Mouse (Mus musculus) heart, embryonic 12.5 days (tissue): ENCODE measurements at regions not wholly inside any gene's neighbourhood (a gene's known extent, or its start where the extent isn't known, plus 50 kb on each side); places are given as distances from the start of the nearest gene placed in this dataset.
"Not testable (repeated sequence)": the region's sequence is repeated elsewhere in the genome, so short reads cannot be mapped to it uniquely, and the experiment has no call there.

Experiments used
- ATAC-seq: fragments of 200-750 bp; cut with Nextera tagmentation; 2 replicates; pipeline ENCODE4 v1.8.0; 2017; ENCODE audit warnings: moderate TSS enrichment, moderate library complexity; ENCODE audit not compliant: insufficient number of reproducible peaks, low FRiP score
- H3K27ac ChIP-seq: fragments of 300-500 bp; sonication (generic); 2 replicates; pipeline ENCODE4 v1.5.1; 2016; ENCODE audit warnings: mild to moderate bottlenecking, moderate library complexity; ENCODE audit not compliant: poor library complexity, severe bottlenecking
- H3K27me3 ChIP-seq: fragments of 300-500 bp; sonication (generic); replicated peaks from 2 replicates; pipeline ENCODE4 v1.6.1; 2016; ENCODE audit warnings: mild to moderate bottlenecking, moderate library complexity
- H3K36me3 ChIP-seq: fragments of 300-500 bp; sonication (generic); 2 replicates; pipeline ENCODE4 v1.6.1; 2016; ENCODE audit warnings: mild to moderate bottlenecking, moderate library complexity
- H3K4me1 ChIP-seq: fragments of 300-500 bp; sonication (generic); replicated peaks from 2 replicates; pipeline ENCODE4 v1.6.1; 2016; ENCODE audit warnings: mild to moderate bottlenecking
- H3K4me2 ChIP-seq: fragments of 300-500 bp; sonication (generic); 2 replicates; pipeline ENCODE4 v1.6.1; 2016; ENCODE audit warnings: mild to moderate bottlenecking, moderate library complexity
- H3K4me3 ChIP-seq: fragments of 300-500 bp; sonication (generic); 2 replicates; pipeline ENCODE4 v1.5.1; 2016; ENCODE audit warnings: mild to moderate bottlenecking
- H3K9ac ChIP-seq: fragments of 300-500 bp; sonication (generic); 2 replicates; pipeline ENCODE4 v1.6.1; 2016; ENCODE audit warnings: mild to moderate bottlenecking, moderate library complexity
- H3K9me3 ChIP-seq: fragments of 300-500 bp; sonication (generic); replicated peaks from 2 replicates; pipeline ENCODE4 v1.6.1; 2016; ENCODE audit warnings: mild to moderate bottlenecking, moderate library complexity
- WGBS: fragments of 180-500 bp; shearing (Covaris S2); methylation state at CpG from one replicate; pipeline ENCODE4 v1.1.7; 2016; 5-methylcytosine and 5-hydroxymethylcytosine counted together

DNA sequence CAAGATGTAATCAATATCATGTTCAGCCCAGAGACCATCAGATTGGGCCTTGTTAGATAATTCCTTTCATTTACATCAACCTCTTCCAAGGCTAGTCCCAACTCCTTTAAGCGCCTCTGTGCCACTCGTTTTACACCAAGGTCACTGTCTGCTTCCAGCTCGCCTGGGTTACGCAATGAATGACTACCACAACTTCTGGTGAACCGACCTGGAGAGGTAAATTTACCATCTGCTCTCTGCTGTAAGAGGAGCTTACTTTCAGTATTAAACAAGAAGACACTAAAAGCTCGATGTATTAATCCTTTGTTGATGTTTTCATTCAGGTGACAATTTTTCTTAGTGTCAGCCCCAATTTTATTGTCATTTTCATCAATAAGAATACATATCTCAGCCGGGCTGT is 51.7 kb upstream of the Fam174b start:
- ATAC-seq, result no peak
- Histone ChIP-seq H3K27me3 (no peaks in the 10 kb centered on the region), H3K36me3 (no peaks in the 10 kb centered on the region), H3K27ac (no peak overlapping the region), H3K4me1 (no peaks in the 10 kb centered on the region), H3K9me3 (no peaks in the 10 kb centered on the region), H3K4me3 (no peak overlapping the region), H3K9ac (no peak overlapping the region), H3K4me2 (no peak overlapping the region)
- WGBS, result 76% methylated on average over 7 of the region's 7 CpGs

DNA sequence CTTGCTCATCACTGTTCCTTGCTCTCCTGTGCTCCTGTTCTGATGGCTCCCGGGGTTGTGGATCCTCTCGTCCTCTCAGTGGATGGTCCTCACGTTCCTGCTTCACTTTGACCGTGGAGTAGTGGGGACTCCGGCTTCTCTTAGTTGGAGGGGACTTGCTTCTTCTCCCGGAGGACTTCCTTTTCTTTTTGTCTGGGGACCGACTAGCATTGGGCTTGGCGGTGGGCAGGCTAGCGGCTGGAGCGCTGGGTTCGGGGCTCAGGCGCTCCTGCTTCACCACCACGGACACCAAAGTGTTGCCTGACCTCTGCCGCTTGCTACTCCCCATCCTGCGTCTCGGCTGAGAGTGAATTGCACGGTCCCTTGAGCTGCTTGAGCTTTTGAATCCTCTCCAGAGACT is 53.9 kb upstream of the Fam174b start:
- not testable (repeated sequence) for H3K27ac ChIP-seq, H3K36me3 ChIP-seq, H3K9ac ChIP-seq, ATAC-seq, H3K4me2 ChIP-seq, H3K4me1 ChIP-seq, H3K27me3 ChIP-seq, H3K9me3 ChIP-seq, H3K4me3 ChIP-seq
- WGBS, result 87% methylated on average over 17 of the region's 17 CpGs

DNA sequence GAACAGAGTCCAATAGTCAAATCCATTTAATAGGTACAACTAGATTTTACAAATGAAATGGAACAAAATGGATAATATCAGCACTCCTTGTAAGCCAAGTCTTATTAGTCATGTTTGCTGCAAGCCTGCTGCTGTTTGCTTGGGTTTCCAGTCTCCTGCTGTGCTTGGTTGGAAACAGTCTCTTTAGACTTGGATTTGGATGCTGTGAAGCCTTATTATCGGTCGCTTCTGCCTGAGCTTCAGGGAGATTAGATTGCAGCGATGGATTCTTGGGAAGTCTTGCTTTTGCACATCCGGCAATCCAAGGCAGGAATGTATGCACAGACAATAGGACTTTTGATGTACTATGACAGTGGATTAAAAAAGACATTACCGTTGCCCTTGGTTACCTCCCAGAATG is 57.3 kb upstream of the Fam174b start:
- no peaks in the 10 kb centered on the region for H3K9me3 ChIP-seq
- H3K4me1 ChIP-seq, result no peaks in the 10 kb centered on the region
- no peak overlapping the region for H3K9ac ChIP-seq
- no peaks in the 10 kb centered on the region for H3K27me3 ChIP-seq
- H3K4me3 ChIP-seq, result no peak overlapping the region
- WGBS, result 75% methylated on average over 5 of the region's 5 CpGs
- H3K36me3 ChIP-seq, result no peaks in the 10 kb centered on the region
- H3K4me2 ChIP-seq, result no peak overlapping the region
- no peak overlapping the region for H3K27ac ChIP-seq
- ATAC-seq, result no peak

DNA sequence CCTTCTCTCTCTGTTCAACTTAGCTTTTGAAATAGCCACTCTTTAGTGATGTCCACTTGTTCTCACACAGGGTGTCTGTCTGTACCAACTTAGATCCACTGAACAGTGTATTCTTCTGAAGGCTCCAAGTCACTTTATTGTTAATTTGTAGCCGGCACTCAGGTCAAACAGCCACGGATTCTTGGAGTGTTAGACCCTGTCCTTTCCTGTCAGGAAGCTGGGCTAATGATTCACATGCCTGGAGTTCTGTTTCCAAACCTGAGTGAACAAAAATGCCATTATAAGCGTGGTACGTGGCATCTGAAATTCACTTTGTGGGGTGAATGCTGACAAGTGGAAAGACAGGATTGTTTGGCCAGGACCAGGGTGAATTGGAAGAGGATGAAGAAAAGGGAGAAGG is 69.5 kb upstream of the Fam174b start:
- no peak overlapping the region for H3K27ac ChIP-seq
- H3K4me3 ChIP-seq, result no peak overlapping the region
- 0 out of 2 replicates have a peak, but pooled peaks cover 10% of the 10 kb centered on the region for H3K4me1 ChIP-seq
- H3K4me2 ChIP-seq, result no peak overlapping the region
- no peak for ATAC-seq
- H3K36me3 ChIP-seq, result no peaks in the 10 kb centered on the region
- 51% methylated on average over 4 of the region's 4 CpGs for WGBS
- H3K9ac ChIP-seq, result no peak overlapping the region
- no peaks in the 10 kb centered on the region for H3K9me3 ChIP-seq
- H3K27me3 ChIP-seq, result no peaks in the 10 kb centered on the region

DNA sequence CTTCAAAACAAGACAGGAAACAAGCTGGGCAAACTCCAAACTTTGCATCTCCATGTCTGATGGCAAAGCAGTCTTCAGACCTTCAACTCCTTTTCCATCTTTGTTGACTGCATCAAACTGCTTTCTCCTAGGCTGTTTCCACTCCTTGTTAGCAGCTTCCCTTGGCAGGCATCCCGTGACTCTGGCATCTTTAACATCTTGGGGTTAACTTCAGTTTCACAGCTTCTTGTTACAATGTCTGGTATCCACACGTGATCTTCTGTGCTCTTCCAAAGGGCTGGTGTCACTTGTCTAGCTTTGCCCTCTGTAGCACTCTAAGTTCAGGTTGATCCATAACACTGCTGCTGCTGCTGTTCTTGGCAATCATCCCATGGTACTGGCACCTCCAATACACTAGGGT is 71.3 kb upstream of the Fam174b start:
- no peak overlapping the region for H3K4me2 ChIP-seq
- no peak overlapping the region for H3K4me3 ChIP-seq
- H3K36me3 ChIP-seq, result no peaks in the 10 kb centered on the region
- WGBS, result 65% methylated on average over 2 of the region's 2 CpGs
- H3K27ac ChIP-seq, result no peak overlapping the region
- no peaks in the 10 kb centered on the region for H3K27me3 ChIP-seq
- no peaks in the 10 kb centered on the region for H3K9me3 ChIP-seq
- no peak for ATAC-seq
- no peak overlapping the region for H3K9ac ChIP-seq
- 0 out of 2 replicates have a peak, but pooled peaks cover 10% of the 10 kb centered on the region for H3K4me1 ChIP-seq

DNA sequence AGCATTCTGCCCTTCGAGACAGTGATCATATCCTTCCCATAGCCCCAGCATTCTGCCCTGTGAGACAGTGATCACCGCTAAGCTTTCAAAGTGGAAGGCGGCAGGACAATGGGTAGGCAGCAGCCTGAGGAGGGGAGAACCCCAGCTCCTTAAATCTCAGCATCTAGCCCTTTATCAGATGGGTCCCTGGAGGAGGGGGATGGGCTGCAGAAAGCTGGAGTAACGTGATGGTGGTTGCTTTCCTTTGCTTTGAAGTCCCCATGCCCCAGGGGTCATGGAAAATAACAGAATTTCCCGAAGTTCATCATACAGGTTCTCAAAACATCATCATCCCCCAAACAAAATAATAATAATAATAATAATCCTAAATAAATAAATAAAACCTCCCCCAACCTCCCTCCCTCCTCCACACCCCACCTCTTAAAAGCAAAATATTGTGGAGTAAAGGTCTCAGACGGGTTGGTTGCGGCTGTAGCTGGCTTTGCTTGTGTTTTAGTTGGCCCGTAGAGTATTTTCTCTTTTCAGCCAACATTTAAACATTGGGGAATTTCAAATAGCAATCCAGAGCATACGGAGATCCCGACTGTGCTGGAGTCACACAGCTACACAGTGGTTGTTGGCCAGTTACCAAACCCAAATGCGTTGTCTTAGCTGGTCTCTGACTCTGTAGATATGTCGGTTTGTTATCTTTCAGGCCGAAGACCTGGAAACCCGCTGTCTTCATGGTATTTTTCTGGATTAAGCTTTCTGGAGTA is 73.0 kb upstream of the Fam174b start:
- Histone ChIP-seq H3K27ac (no peak overlapping the region), H3K9me3 (no peaks in the 10 kb centered on the region), H3K4me1 (0 out of 2 replicates have a peak, but pooled peaks cover 10% of the 10 kb centered on the region), H3K4me3 (no peak overlapping the region), H3K36me3 (no peaks in the 10 kb centered on the region), H3K4me2 (no peak overlapping the region), H3K27me3 (no peaks in the 10 kb centered on the region), H3K9ac (no peak overlapping the region)
- 54% methylated on average over 14 of the region's 14 CpGs for WGBS
- peak; percentile 70 for ATAC-seq

DNA sequence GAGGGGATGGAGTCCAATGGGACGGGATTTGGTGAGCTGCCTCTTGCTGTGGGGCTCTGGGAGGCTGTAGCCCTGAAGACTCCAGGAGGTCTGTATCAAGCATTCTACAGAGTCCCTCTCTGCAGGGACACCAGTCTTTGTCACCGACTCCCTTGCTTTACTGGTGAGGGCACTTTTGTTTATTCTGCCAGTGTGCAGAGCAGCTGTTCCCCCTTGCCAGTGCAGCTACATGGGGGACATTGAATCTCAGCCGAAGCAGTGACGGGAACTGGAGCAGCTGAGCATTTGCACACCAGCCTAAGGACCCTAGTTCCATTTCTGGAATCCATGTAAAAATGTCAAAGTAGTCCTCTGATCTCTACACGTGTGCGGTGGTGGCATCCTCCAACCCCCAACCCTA is 75.1 kb upstream of the Fam174b start:
- WGBS, result 70% methylated on average over 6 of the region's 6 CpGs
- no peaks in the 10 kb centered on the region for H3K27me3 ChIP-seq
- no peak overlapping the region for H3K4me3 ChIP-seq
- H3K9me3 ChIP-seq, result no peaks in the 10 kb centered on the region
- H3K36me3 ChIP-seq, result no peaks in the 10 kb centered on the region
- no peak overlapping the region for H3K9ac ChIP-seq
- 0 out of 2 replicates have a peak, but pooled peaks cover 10% of the 10 kb centered on the region for H3K4me1 ChIP-seq
- no peak for ATAC-seq
- no peak overlapping the region for H3K4me2 ChIP-seq
- H3K27ac ChIP-seq, result no peak overlapping the region

DNA sequence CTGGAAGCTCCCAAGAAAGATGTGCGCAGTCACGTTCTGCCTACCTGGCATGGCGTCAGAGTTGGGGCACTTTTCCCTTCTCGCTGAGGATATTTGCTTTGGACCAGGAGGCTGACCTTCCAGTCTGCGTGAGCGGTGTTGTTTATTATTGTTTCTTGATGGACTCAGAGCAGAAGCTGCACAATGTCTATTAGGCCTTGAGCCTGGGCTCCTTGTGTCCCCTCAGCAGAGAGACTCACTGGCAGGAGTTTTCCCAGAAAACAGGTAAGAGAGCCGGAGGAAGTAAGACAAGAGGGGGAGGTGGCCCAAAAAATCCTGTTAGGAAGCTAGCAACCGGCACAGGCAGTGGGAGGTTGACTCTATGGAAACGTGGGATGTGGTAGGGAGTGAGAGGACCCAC is 77.6 kb upstream of the Fam174b start:
- no peak for ATAC-seq
- Histone ChIP-seq H3K4me2 (no peak overlapping the region), H3K27me3 (no peaks in the 10 kb centered on the region)

DNA sequence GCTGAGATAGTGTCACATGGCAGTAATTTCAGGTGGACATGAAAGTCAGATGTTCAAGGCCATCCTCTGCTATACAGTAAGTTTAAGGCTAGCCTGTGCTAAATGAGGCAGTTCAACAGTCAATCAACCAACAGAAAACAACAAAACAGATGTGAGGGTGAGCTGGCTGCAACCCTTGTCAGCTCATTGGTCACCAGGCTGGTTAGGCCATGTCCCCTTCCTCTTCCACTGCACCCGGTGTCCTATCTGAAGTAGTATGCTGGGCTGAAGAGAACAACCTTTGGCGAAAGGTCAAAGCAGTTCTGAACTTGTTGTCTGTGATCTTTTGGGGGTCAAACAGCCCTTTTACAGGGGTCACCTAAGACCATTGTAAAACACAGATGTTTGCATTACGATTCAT is 78.2 kb upstream of the Fam174b start:
- H3K27me3 ChIP-seq, result no peaks in the 10 kb centered on the region
- H3K4me1 ChIP-seq, result 0 out of 2 replicates have a peak, but pooled peaks cover 12% of the 10 kb centered on the region
- no peak overlapping the region for H3K4me3 ChIP-seq
- ATAC-seq, result no peak
- H3K9ac ChIP-seq, result no peak overlapping the region
- H3K4me2 ChIP-seq, result no peak overlapping the region
- 87% methylated on average over 3 of the region's 3 CpGs for WGBS
- H3K27ac ChIP-seq, result no peak overlapping the region
- no peaks in the 10 kb centered on the region for H3K9me3 ChIP-seq
- H3K36me3 ChIP-seq, result no peaks in the 10 kb centered on the region

More for the DNA sequence above, 77.6 kb upstream of the Fam174b start:
- Histone ChIP-seq H3K36me3 (no peaks in the 10 kb centered on the region), H3K4me1 (0 out of 2 replicates have a peak, but pooled peaks cover 10% of the 10 kb centered on the region), H3K4me3 (no peak overlapping the region), H3K9ac (no peak overlapping the region), H3K9me3 (no peaks in the 10 kb centered on the region), H3K27ac (no peak overlapping the region)
- WGBS, result 68% methylated on average over 9 of the region's 9 CpGs

DNA sequence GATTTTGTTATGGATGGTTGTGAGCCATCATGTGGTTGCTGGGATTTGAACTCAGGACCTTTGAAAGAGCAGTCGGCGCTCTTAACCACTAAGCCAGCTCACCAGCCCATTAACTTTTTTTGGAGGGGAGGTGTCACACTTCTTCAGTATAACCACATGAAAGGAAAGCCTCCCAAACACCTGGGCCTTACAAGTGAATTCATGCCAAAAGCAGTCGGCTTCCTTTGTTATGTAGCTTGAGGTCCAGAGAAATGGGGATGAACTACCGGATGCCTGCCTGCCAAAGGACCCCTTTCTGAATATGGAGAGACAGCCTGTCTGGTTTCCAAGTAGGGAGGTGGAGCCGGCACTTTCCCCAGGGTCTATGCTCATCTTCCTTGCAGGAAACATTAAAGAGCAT is 80.6 kb upstream of the Fam174b start:
- Histone ChIP-seq H3K9ac (no peak overlapping the region), H3K36me3 (no peaks in the 10 kb centered on the region), H3K4me2 (no peak overlapping the region), H3K27me3 (peaks cover 6% of the 10 kb centered on the region), H3K4me1 (0 out of 2 replicates have a peak, but pooled peaks cover 3% of the 10 kb centered on the region), H3K27ac (no peak overlapping the region), H3K4me3 (no peak overlapping the region), H3K9me3 (no peaks in the 10 kb centered on the region)
- ATAC-seq, result no peak
- 87% methylated on average over 5 of the region's 5 CpGs for WGBS

DNA sequence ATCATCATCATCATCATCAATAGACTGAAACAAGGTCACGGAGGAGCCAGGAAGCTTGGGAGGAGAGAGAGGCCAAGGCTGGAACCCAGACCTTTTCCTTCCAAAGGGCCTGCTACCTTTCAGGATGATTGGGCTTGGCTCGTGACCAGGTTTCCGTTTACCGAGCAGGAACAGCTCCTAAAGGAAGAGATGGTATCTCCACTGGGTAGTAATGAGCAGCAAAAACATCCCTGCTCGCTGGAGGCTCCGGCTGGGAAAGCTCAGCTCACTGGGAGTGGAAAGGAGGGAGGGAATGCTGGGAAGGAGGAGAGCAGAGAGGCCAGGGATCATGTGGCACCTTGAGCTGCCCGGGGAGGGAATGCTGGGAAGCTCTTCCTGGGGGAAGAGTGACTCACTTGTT is 82.8 kb upstream of the Fam174b start:
- Histone ChIP-seq H3K27ac (no peak overlapping the region), H3K4me3 (no peak overlapping the region), H3K36me3 (no peaks in the 10 kb centered on the region), H3K9me3 (no peaks in the 10 kb centered on the region), H3K9ac (no peak overlapping the region), H3K27me3 (peaks cover 8% of the 10 kb centered on the region), H3K4me1 (0 out of 2 replicates have a peak, but pooled peaks cover 3% of the 10 kb centered on the region), H3K4me2 (no peak overlapping the region)
- WGBS, result 28% methylated on average over 7 of the region's 7 CpGs
- ATAC-seq, result peak; percentile 80

DNA sequence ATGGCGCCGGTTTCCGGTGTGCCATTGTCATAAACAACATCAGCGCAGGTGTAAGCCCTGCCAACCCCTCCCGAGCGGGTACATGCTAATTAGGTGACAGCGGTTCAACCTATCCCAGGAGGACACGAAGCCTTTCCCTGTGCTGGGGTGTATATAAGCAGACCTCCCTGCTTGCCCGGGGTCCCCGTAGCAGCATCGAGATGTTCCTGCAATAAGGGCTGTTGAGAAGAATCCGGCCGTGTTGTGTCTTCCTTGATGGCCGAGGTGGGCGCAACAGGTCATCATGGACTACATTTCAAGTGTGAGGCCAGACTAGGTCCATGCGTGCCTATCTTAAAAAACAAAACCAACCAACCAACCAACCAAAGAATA is 83.7 kb upstream of the Fam174b start:
- H3K27ac ChIP-seq, H3K27me3 ChIP-seq, H3K9ac ChIP-seq, ATAC-seq, H3K4me3 ChIP-seq, H3K4me2 ChIP-seq, H3K9me3 ChIP-seq, H3K36me3 ChIP-seq, H3K4me1 ChIP-seq: not testable (repeated sequence)
- 88% methylated on average over 16 of the region's 16 CpGs for WGBS
